Mouse (Mus musculus) bone marrow, adult 2 months (tissue): Measurements from ENCODE around the gene Adtrp.

Source experiments
- CTCF ChIP-seq: fragments of 200-500 bp; IDR thresholded peaks from 2 replicates; pipeline ENCODE4 v1.5.1; 2011; ENCODE audit warnings: low read length, control low read depth; ENCODE audit not compliant: control insufficient read depth, insufficient read depth
- POLR2A ChIP-seq: fragments of 200-500 bp; IDR thresholded peaks from 2 replicates; pipeline ENCODE4 v1.6.1; 2011; ENCODE audit warnings: low read depth, mild to moderate bottlenecking, control low read depth, low read length, borderline replicate concordance; ENCODE audit not compliant: control insufficient read depth

GRCm38 (mm10) chr13:41758550-41759465 lies 88.7 kb downstream of the Adtrp start:
- TF ChIP-seq POLR2A = no peak
- no peak for TF ChIP-seq CTCF
